In the genomic region with DNA sequence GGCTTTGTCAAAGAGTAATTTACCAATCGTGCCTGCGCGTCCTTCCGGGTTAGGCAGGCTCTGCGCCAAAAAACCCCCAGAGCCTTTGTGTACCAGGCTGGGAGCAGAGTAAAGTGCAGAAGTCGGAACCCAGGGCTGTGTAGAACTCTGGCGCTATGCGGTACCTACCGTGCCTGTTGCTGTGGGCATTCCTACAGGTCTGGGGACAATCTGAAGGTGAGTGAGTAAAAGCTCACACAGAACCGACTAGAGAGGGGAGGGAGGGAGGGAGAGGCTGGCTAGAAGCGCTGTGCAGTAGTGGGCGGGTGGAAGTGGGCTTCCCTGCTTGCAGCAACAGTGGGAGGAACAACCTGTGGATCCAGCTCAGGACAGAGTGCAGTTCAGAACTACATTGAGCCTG, we compare ENCODE assay signal across 8 mouse cellular contexts. TPM values are rescaled to one million over a fixed set of nuclear protein-coding genes. Genes with fewer than 3 reads are reported as not detected.
DNase-seq lines count a peak whose midpoint lies in the region; ATAC-seq and TF ChIP-seq lines count a peak whose summit lies in the region.

No protein-coding gene starts in this region.

- H3K9ac ChIP-seq in liver, adult 2 months (ENCODE audit: low read depth, low read length): peak overlapping the region; percentile 33
- peak overlapping the region; percentile 31 for H3K9ac ChIP-seq in embryonic facial prominence, embryonic 15.5 days
- H3K9ac ChIP-seq in midbrain, postnatal 0 days (replicated peaks; ENCODE audit: low read length, poor library complexity, severe bottlenecking): no peak overlapping the region

- no peaks in the 10 kb centered on the region for H3K4me1 ChIP-seq in liver, adult 2 months (ENCODE audit: control insufficient read depth, insufficient read depth, low read length)
- H3K4me1 ChIP-seq in embryonic facial prominence, embryonic 15.5 days: no peaks in the 10 kb centered on the region
- no peaks in the 10 kb centered on the region for H3K4me1 ChIP-seq in midbrain, postnatal 0 days (ENCODE audit: insufficient read depth, low read length)

- no peak overlapping the region for H3K27ac ChIP-seq in liver, adult 2 months (replicated peaks; ENCODE audit: insufficient read depth, low read depth, low read length)
- H3K27ac ChIP-seq in embryonic facial prominence, embryonic 15.5 days (replicated peaks): peak overlapping the region; percentile 65; the same call in 1 of the 2 replicates
- H3K27ac ChIP-seq in midbrain, postnatal 0 days (ENCODE audit: low read depth, low read length): no peak overlapping the region
- no peak overlapping the region for H3K27ac ChIP-seq in layer of hippocampus, adult 2 months

- no peak for TF ChIP-seq POLR2A in liver, adult 2 months (IDR thresholded peaks at IDR 0.05; ENCODE audit: extremely low read depth, insufficient read depth, low read length)

- H3K27me3 ChIP-seq in liver, adult 2 months (ENCODE audit: control insufficient read depth, insufficient read depth, low read length): no peaks in the 10 kb centered on the region
- no peaks in the 10 kb centered on the region for H3K27me3 ChIP-seq in embryonic facial prominence, embryonic 15.5 days
- H3K27me3 ChIP-seq in midbrain, postnatal 0 days (ENCODE audit: insufficient read depth, low read length): no peaks in the 10 kb centered on the region

- H3K79me2 ChIP-seq in liver, adult 2 months (ENCODE audit: control insufficient read depth, insufficient read depth, low read length): no peaks in the 10 kb centered on the region

- H3K4me2 ChIP-seq in embryonic facial prominence, embryonic 15.5 days (replicated peaks): peak overlapping the region; percentile 52
- peak overlapping the region; percentile 61 for H3K4me2 ChIP-seq in midbrain, postnatal 0 days (ENCODE audit: low read depth, low read length, poor library complexity, severe bottlenecking)

- peak overlapping the region; percentile 5 for H3K4me3 ChIP-seq in liver, adult 2 months (ENCODE audit: insufficient read depth, low read depth, low read length)
- peak overlapping the region; percentile 42 for H3K4me3 ChIP-seq in embryonic facial prominence, embryonic 15.5 days (replicated peaks)
- H3K4me3 ChIP-seq in midbrain, postnatal 0 days (ENCODE audit: low read depth, low read length): peak overlapping the region; percentile 29
- H3K4me3 ChIP-seq in layer of hippocampus, adult 2 months: no peak overlapping the region; the same call in 1 of the 2 replicates

- no peaks in the 10 kb centered on the region for H3K9me3 ChIP-seq in embryonic facial prominence, embryonic 15.5 days (replicated peaks)
- H3K9me3 ChIP-seq in midbrain, postnatal 0 days (ENCODE audit: low read length): no peaks in the 10 kb centered on the region

- TF ChIP-seq CTCF in liver, adult 2 months (IDR thresholded peaks at IDR 0.05; ENCODE audit: low read depth, low read length): no peak
- TF ChIP-seq CTCF in midbrain, postnatal 0 days (IDR thresholded peaks at IDR 0.05): no peak
- no peak for TF ChIP-seq CTCF in layer of hippocampus, adult 2 months (conservative IDR thresholded peaks at IDR 0.05)

- WGBS in liver, adult 2 months: 18% methylated on average over 12 of the region's 12 CpGs
- 6% methylated on average over 12 of the region's 12 CpGs for WGBS in embryonic facial prominence, embryonic 15.5 days
- WGBS in midbrain, postnatal 0 days: 8% methylated on average over 12 of the region's 12 CpGs

- ATAC-seq in embryonic facial prominence, embryonic 15.5 days (ENCODE audit: insufficient number of reproducible peaks, low FRiP score, low TSS enrichment, low read depth): peak; percentile 54; the same call in 1 of the 2 replicates
- ATAC-seq in midbrain, postnatal 0 days (ENCODE audit: low FRiP score): no peak

- H3K36me3 ChIP-seq in liver, adult 2 months (ENCODE audit: control insufficient read depth, insufficient read depth, low read length): no peaks in the 10 kb centered on the region
- no peaks in the 10 kb centered on the region for H3K36me3 ChIP-seq in embryonic facial prominence, embryonic 15.5 days
- H3K36me3 ChIP-seq in midbrain, postnatal 0 days (ENCODE audit: insufficient read depth, low read length): no peaks in the 10 kb centered on the region

- DNase-seq in liver, adult 2 months (ENCODE audit: extremely low read depth, low read depth, low spot score): no peak
- no peak for DNase-seq in liver
- DNase-seq in kidney, postnatal 14 days: peak; percentile 29
- DNase-seq in midbrain, postnatal 0 days (ENCODE audit: low spot score): peak; percentile 24
- DNase-seq in ovary, adult 18-20 months (ENCODE audit: low spot score): no peak
- no peak for DNase-seq in frontal cortex, postnatal 10 days (ENCODE audit: low spot score in 2 of 2)
- no peak for DNase-seq in layer of hippocampus, adult 2 months (ENCODE audit: low spot score in 2 of 2)

RNA-seq across cellular contexts. Expression of gene Cd1d1, which starts 12.8 kb away (rescaled TPM):
- 336 and 410 TPM in 2 replicates for total RNA-seq in liver, adult 2 months (2014; rRNA removed)
- polyA plus RNA-seq in liver, adult 2 months (2012; rRNA removed): 251 and 268 TPM in 2 replicates
- polyA plus RNA-seq in embryonic facial prominence, embryonic 15.5 days (2015; fragmentation: Nextera tagmentation; extraction: Ambion mirVana): 51.5 and 62.2 TPM in 2 replicates
- 15.2 and 16.2 TPM in 2 replicates for total RNA-seq in midbrain, postnatal 0 days (2014; rRNA removed)
- polyA plus RNA-seq in midbrain, postnatal 0 days (2015; fragmentation: Nextera tagmentation; extraction: Ambion mirVana): 17.4 and 21.3 TPM in 2 replicates
- 1 to 10 TPM; 1.4 to 2.0 TPM for total RNA-seq in layer of hippocampus, adult 2 months (2021)

Comparison
In these comparisons a context has a peak if more than half of its experiments do, and no peak if none do; other contexts are left out.
1. DNase-seq: peak in kidney, postnatal 14 days (single experiment) and midbrain, postnatal 0 days (single experiment); none in liver, adult 2 months (single experiment), liver (single experiment), ovary, adult 18-20 months (single experiment), frontal cortex, postnatal 10 days (0 of 2) and layer of hippocampus, adult 2 months (0 of 2).
2. RNA of gene Cd1d1, which starts 12.8 kb away (total RNA-seq): 336 to 410 TPM in liver, adult 2 months; 15.2 to 16.2 TPM in midbrain, postnatal 0 days and 1.4 to 2.0 TPM in layer of hippocampus, adult 2 months; every median in the first group is over 10 times any median in the second.